In the genomic region with DNA sequence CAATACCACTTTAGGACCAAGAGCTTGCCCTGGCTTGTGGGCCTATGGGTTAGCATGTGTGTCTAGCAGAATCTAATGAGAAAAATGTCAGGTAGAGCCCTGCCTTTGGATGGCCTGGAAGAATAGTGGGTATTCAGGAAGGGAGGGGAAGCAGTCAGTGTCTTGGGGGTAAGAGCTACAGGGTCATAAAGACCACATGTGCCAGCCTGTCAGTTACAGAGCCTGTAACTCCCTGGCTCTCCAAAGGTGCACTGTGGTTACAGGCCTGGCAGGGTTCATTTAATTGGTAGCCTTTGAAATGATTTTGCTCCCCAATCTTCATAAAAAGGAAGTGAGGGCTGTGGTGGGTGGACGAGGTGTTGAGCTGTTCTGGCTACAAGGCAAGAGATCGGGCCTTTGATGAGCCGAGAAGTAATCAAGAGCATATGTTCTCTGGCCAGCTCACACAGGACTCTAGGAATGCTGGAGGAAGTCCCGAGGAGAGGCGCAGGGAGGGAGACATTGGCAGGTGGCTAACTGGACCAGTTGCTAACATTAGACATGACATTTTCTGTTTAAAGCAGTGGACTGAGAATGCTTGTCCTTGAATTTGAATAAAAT, we compare ENCODE assay signal across 24 mouse cellular contexts.
DNase-seq lines count a peak whose midpoint lies in the region; ATAC-seq lines count a peak whose summit lies in the region.
"Had no signal": no experiment of that assay in that cellular context is flagged by ENCODE, and none has a peak within 500 bp of the region (broad histone marks: within the 10 kb centered on the region; RNA-seq: fewer than 3 reads in every experiment).

No protein-coding gene starts in this region.

- H3K36me3 ChIP-seq in heart, embryonic 15.5 days, result no peaks in the 10 kb centered on the region
- H3K36me3 ChIP-seq in heart, embryonic 10.5 days, result no peaks in the 10 kb centered on the region
- no peaks in the 10 kb centered on the region for H3K36me3 ChIP-seq in embryonic facial prominence, embryonic 10.5 days (replicated peaks)
- no peaks in the 10 kb centered on the region for H3K36me3 ChIP-seq in limb, embryonic 13.5 days
- H3K36me3 ChIP-seq: kidney, embryonic 15.5 days; liver, embryonic 13.5 days; stomach, embryonic 15.5 days had no signal

- no peak overlapping the region for H3K4me3 ChIP-seq in heart, embryonic 15.5 days
- H3K4me3 ChIP-seq in heart, embryonic 10.5 days, result no peak overlapping the region
- H3K4me3 ChIP-seq in embryonic facial prominence, embryonic 10.5 days, result no peak overlapping the region
- H3K4me3 ChIP-seq in limb, embryonic 13.5 days, result no peak overlapping the region
- H3K4me3 ChIP-seq: kidney, embryonic 15.5 days; liver, embryonic 13.5 days; stomach, embryonic 15.5 days had no signal

- peak; percentile 43 to 57 for DNase-seq in cerebellum, postnatal 14 days
- no peak for DNase-seq in cerebellum, adult 11 months
- DNase-seq in heart, embryonic 10.5 days (ENCODE audit: low spot score), result no peak
- DNase-seq in embryonic facial prominence, embryonic 10.5 days (ENCODE audit: low spot score), result peak; percentile 52
- DNase-seq in adrenal gland, adult 18-20 months (ENCODE audit: low spot score in 2 of 2), result no peak
- no peak for DNase-seq in lung, postnatal 10 days
- DNase-seq: adrenal gland, postnatal 14 days; cerebellum, postnatal 25 days; layer of hippocampus, postnatal 36 days; liver, embryonic 13.5 days; lung, embryonic 14.5 days; retina, postnatal 1 day; thymus, adult 18-20 months; thymus, postnatal 4 days had no signal

- no peak overlapping the region for H3K9ac ChIP-seq in heart, embryonic 15.5 days
- H3K9ac ChIP-seq in limb, embryonic 13.5 days, result no peak overlapping the region
- H3K9ac ChIP-seq: kidney, embryonic 15.5 days; liver, embryonic 13.5 days; lung, embryonic 14.5 days; stomach, embryonic 15.5 days had no signal

- no peak overlapping the region for H3K4me2 ChIP-seq in heart, embryonic 15.5 days
- no peak overlapping the region for H3K4me2 ChIP-seq in limb, embryonic 13.5 days (replicated peaks)
- H3K4me2 ChIP-seq: kidney, embryonic 15.5 days; liver, embryonic 13.5 days; lung, embryonic 14.5 days; midbrain, embryonic 11.5 days; stomach, embryonic 15.5 days had no signal

- H3K9me3 ChIP-seq in heart, embryonic 15.5 days (replicated peaks), result no peaks in the 10 kb centered on the region
- no peaks in the 10 kb centered on the region for H3K9me3 ChIP-seq in heart, embryonic 10.5 days
- H3K9me3 ChIP-seq in embryonic facial prominence, embryonic 10.5 days, result no peaks in the 10 kb centered on the region
- H3K9me3 ChIP-seq in limb, embryonic 13.5 days, result no peaks in the 10 kb centered on the region
- H3K9me3 ChIP-seq: kidney, embryonic 15.5 days; liver, embryonic 13.5 days; stomach, embryonic 15.5 days had no signal

- ATAC-seq in heart, embryonic 15.5 days (replicated peaks; ENCODE audit: insufficient number of reproducible peaks, insufficient read depth, low FRiP score, low read depth), result 0 out of 2 replicates have a peak, but pooled peaks have one; percentile 27
- ATAC-seq in limb, embryonic 13.5 days (ENCODE audit: low FRiP score, low read depth), result peak; percentile 71; the same call in 1 of the 2 replicates
- ATAC-seq: CD4-positive, CD25-positive, alpha-beta regulatory T cell, adult 4 months; hindbrain, embryonic 16.5 days; intestine, postnatal 0 days; Patski had no signal

- H3K27me3 ChIP-seq in heart, embryonic 15.5 days, result no peaks in the 10 kb centered on the region
- no peaks in the 10 kb centered on the region for H3K27me3 ChIP-seq in heart, embryonic 10.5 days (ENCODE audit: insufficient read depth, poor library complexity, severe bottlenecking)
- H3K27me3 ChIP-seq in embryonic facial prominence, embryonic 10.5 days (replicated peaks; ENCODE audit: low read depth, poor library complexity, severe bottlenecking), result no peaks in the 10 kb centered on the region
- H3K27me3 ChIP-seq in limb, embryonic 13.5 days, result no peaks in the 10 kb centered on the region
- H3K27me3 ChIP-seq: kidney, embryonic 15.5 days; liver, embryonic 13.5 days; Patski; stomach, embryonic 15.5 days had no signal

- H3K4me1 ChIP-seq in heart, embryonic 15.5 days (replicated peaks), result peaks cover under 1% of the 10 kb centered on the region; the same call in 1 of the 2 replicates
- H3K4me1 ChIP-seq in heart, embryonic 10.5 days, result peaks cover 10% of the 10 kb centered on the region; the same call in 1 of the 2 replicates
- H3K4me1 ChIP-seq in embryonic facial prominence, embryonic 10.5 days, result peaks cover 26% of the 10 kb centered on the region
- peaks cover 18% of the 10 kb centered on the region for H3K4me1 ChIP-seq in limb, embryonic 13.5 days
- H3K4me1 ChIP-seq: kidney, embryonic 15.5 days; liver, embryonic 13.5 days; stomach, embryonic 15.5 days had no signal

- WGBS in heart, embryonic 15.5 days, result 58% methylated on average over 5 of the region's 5 CpGs
- 71% methylated on average over 5 of the region's 5 CpGs for WGBS in heart, embryonic 10.5 days
- 42% methylated on average over 5 of the region's 5 CpGs for WGBS in embryonic facial prominence, embryonic 10.5 days
- WGBS in limb, embryonic 13.5 days, result 12% methylated on average over 5 of the region's 5 CpGs

- H3K27ac ChIP-seq in heart, embryonic 15.5 days, result no peak overlapping the region
- H3K27ac ChIP-seq in heart, embryonic 10.5 days, result no peak overlapping the region
- H3K27ac ChIP-seq in embryonic facial prominence, embryonic 10.5 days (replicated peaks), result no peak overlapping the region
- H3K27ac ChIP-seq in limb, embryonic 13.5 days, result no peak overlapping the region
- H3K27ac ChIP-seq: kidney, embryonic 15.5 days; liver, embryonic 13.5 days; macrophage; stomach, embryonic 15.5 days had no signal

Comparison
In these comparisons a context has a peak if more than half of its experiments do, and no peak if none do; other contexts are left out.
1. DNase-seq: peak in cerebellum, postnatal 14 days (2 of 2) and embryonic facial prominence, embryonic 10.5 days (single experiment); none in cerebellum, adult 11 months (single experiment), heart, embryonic 10.5 days (single experiment), adrenal gland, adult 18-20 months (0 of 2) and lung, postnatal 10 days (single experiment).